Mouse (Mus musculus): ENCODE results near the gene Creb3l2. TPM values are rescaled to one million over a fixed set of nuclear protein-coding genes. Genes with fewer than 3 reads are reported as not detected.

Gene Creb3l2
- polyA plus RNA-seq, 1 experiment from 2014 or later: 5.1 TPM

DNA sequence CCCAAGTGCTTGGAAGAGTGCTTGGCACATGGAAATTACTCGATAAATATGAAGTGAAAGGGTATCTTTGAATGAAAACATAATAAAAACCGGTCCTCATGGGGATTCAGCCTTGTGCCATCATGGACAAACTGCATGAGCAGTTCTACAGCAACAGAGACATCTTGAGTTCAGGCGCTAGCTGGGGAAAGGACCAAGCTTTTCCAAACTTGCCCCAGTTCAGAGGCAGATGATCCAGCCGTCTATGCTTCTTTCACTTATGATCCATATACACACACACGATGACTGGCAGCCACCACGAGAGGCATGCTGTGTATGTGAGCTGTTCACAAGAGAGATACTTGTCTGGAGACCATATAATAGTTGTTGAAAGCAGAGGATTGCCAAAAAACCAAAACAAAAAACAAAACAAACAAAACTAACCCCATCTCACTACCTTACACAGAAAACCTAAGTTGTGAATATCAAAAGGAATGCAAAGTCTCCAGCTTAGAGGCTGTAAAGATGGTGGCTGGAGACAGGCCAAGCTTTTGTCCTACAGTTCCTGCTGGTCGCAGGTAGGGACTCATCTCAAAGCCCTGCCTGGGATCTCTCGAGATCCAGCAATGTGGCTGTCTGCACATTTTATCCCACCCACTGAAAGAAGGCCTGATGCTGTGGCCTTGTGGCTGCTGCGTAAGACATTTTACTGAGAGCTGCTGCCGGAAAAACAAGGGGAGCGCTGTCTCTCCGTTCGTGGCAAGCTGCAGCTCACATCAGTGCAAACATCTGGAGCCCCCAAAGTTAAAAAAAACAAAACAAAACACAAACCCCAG is 2.1 kb downstream of the Creb3l2 start:
- peak overlapping the region; percentile 97 for H3K4me2 ChIP-seq
- peak overlapping the region; percentile 82 for H3K4me3 ChIP-seq
- H3K9ac ChIP-seq: peak overlapping the region; percentile 84
- no peaks in the 10 kb centered on the region for H3K27me3 ChIP-seq (replicated peaks)
- H3K27ac ChIP-seq: 0 out of 2 replicates have a peak overlapping the region, but pooled peaks have one; percentile 56
- peaks cover 23% of the 10 kb centered on the region for H3K4me1 ChIP-seq
- ATAC-seq: no peak
- WGBS (ENCODE audit: insufficient replicate concordance): 67% methylated on average over 13 of the region's 13 CpGs
- H3K36me3 ChIP-seq: no peaks in the 10 kb centered on the region
- H3K9me3 ChIP-seq (replicated peaks): no peaks in the 10 kb centered on the region

DNA sequence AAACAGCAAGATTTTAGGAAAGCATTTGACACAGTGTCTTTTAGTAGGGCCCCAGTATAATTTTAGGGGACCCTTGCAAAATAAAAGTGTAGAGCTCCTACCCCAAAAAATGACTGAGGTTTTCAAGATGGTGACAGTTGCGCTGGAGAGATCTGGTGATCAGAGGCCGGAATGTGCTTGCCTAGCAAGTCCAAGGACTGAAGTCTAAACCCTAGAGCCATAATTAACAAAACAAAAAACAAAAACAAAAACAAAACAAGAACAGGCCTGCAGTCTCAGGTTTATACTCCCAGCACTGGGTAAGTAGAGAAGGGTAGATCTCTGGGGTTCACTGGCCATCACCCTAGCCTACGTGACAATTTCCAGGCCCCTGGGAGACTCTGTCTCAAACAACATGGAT is 3.4 kb downstream of the Creb3l2 start:
- Histone ChIP-seq H3K9ac (no peak overlapping the region), H3K4me3 (no peak overlapping the region)

DNA sequence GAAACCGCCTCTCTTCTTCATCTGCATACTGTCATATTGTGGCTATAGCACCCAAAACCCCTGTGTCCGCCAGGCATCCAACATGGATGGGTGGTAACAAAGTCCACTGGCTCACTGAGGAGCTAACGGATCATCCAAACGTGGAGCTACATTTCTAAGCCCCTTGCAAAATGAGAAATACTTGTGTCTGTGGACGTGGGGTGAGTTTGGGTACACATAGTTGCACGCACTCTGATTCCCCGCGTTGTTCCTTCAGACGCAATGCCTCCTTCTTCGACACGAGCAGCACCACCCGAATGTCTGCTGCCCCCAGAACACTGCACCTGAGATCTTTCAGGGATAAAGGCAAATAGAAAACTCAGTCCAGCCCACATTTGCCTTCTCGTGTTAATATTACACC is 4.9 kb downstream of the Creb3l2 start:
- no peaks in the 10 kb centered on the region for H3K9me3 ChIP-seq (replicated peaks)
- H3K4me3 ChIP-seq: no peak overlapping the region
- no peaks in the 10 kb centered on the region for H3K36me3 ChIP-seq
- ATAC-seq: no peak
- no peak overlapping the region for H3K9ac ChIP-seq
- no peak overlapping the region for H3K27ac ChIP-seq
- H3K4me1 ChIP-seq: peaks cover 41% of the 10 kb centered on the region
- 76% methylated on average over 13 of the region's 13 CpGs for WGBS (ENCODE audit: insufficient replicate concordance)
- H3K4me2 ChIP-seq: no peak overlapping the region
- H3K27me3 ChIP-seq (replicated peaks): no peaks in the 10 kb centered on the region

More for the DNA sequence above, 3.4 kb downstream of the Creb3l2 start:
- H3K4me2 ChIP-seq: no peak overlapping the region; the same call in 1 of the 2 replicates
- no peak overlapping the region for H3K27ac ChIP-seq
- peaks cover 33% of the 10 kb centered on the region for H3K4me1 ChIP-seq
- H3K27me3 ChIP-seq (replicated peaks): no peaks in the 10 kb centered on the region
- 85% methylated on average over 3 of the region's 3 CpGs for WGBS (ENCODE audit: insufficient replicate concordance)
- H3K36me3 ChIP-seq: no peaks in the 10 kb centered on the region
- H3K9me3 ChIP-seq (replicated peaks): no peaks in the 10 kb centered on the region
- ATAC-seq: no peak

DNA sequence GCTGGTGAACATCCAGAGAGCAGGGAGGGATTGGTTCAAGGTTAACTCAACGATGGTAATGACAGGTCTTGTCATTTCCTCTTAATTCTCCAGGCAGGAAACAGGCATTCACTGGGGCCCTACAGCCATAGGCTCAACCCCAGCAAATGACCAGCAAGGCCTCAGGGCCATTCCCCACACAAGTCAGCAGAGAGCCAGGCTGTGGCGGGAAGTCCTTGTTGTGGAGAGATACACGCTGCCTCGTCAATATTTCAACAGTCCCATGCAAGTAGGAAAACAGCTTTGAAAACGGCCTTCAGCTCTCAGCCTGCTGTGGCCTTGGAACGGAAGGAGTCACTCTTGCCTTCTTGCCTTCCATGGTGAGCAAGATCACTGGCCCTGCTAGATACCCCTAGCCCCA is 6.6 kb downstream of the Creb3l2 start:
- 38% methylated on average over 6 of the region's 6 CpGs for WGBS (ENCODE audit: insufficient replicate concordance)
- no peaks in the 10 kb centered on the region for H3K36me3 ChIP-seq
- no peak overlapping the region for H3K9ac ChIP-seq
- no peaks in the 10 kb centered on the region for H3K9me3 ChIP-seq (replicated peaks)
- no peak; the same call in 1 of the 2 replicates for ATAC-seq
- no peak overlapping the region for H3K4me2 ChIP-seq
- no peaks in the 10 kb centered on the region for H3K27me3 ChIP-seq (replicated peaks)
- no peak overlapping the region; the same call in 1 of the 2 replicates for H3K27ac ChIP-seq
- no peak overlapping the region for H3K4me3 ChIP-seq
- peaks cover 49% of the 10 kb centered on the region for H3K4me1 ChIP-seq

DNA sequence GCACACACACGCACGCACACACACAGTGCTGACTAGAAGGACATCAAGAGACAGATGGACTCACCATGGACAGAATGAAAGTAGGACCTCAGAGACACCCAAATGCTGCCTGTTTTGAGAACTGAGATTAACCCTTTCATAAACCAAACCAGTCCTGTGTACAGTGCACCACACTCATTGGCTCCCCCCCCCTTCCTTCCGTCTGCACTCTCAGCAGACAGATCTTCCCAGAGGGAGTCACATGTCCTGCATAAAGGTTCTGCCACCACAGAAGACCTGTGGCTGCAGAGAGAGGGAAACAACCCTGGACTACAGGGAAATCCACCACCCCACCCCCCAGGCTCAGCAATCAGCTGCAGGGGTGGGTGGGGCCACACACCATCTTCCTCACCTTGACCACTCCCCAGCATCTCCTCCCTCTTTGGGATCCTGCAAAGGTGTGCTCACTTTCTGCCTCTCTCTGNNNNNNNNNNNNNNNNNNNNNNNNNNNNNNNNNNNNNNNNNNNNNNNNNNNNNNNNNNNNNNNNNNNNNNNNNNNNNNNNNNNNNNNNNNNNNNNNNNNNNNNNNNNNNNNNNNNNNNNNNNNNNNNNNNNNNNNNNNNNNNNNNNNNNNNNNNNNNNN is 12.0 kb downstream of the Creb3l2 start:
- Histone ChIP-seq H3K4me3 (no peak overlapping the region), H3K9ac (no peak overlapping the region), H3K4me1 (peaks cover 53% of the 10 kb centered on the region), H3K27ac (peak overlapping the region; percentile 76; the same call in 1 of the 2 replicates), H3K36me3 (no peaks in the 10 kb centered on the region), H3K27me3 (replicated peaks) (no peaks in the 10 kb centered on the region), H3K9me3 (replicated peaks) (no peaks in the 10 kb centered on the region), H3K4me2 (peak overlapping the region; percentile 35; the same call in 1 of the 2 replicates)
- ATAC-seq: no peak
- 89% methylated on average over 3 of the region's 3 CpGs for WGBS (ENCODE audit: insufficient replicate concordance)

DNA sequence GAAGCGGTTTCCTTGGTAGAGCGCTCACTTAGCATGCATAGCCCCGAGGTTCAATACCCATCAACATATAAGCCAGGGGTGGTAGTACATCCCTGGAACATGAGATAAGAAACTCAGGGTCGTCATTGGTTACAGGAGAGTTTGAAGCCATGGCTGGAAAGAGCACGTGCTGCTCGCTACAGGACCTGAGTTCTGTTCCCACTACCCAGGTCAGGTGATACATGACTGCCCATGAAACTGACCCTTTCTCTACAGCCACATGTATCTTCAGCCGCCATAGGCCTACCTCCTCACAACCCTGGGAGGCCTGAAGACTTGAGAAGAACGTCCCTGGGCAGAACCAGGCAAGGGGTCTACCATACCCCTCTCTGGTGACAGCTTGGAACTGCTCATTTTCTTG is 13.0 kb downstream of the Creb3l2 start:
- H3K9me3 ChIP-seq (replicated peaks): no peaks in the 10 kb centered on the region
- WGBS (ENCODE audit: insufficient replicate concordance): 63% methylated on average over 8 of the region's 8 CpGs
- no peaks in the 10 kb centered on the region for H3K36me3 ChIP-seq
- H3K27ac ChIP-seq: no peak overlapping the region
- H3K4me2 ChIP-seq: no peak overlapping the region
- peaks cover 44% of the 10 kb centered on the region for H3K4me1 ChIP-seq
- H3K9ac ChIP-seq: no peak overlapping the region
- no peak for ATAC-seq
- no peak overlapping the region for H3K4me3 ChIP-seq
- H3K27me3 ChIP-seq (replicated peaks): no peaks in the 10 kb centered on the region

DNA sequence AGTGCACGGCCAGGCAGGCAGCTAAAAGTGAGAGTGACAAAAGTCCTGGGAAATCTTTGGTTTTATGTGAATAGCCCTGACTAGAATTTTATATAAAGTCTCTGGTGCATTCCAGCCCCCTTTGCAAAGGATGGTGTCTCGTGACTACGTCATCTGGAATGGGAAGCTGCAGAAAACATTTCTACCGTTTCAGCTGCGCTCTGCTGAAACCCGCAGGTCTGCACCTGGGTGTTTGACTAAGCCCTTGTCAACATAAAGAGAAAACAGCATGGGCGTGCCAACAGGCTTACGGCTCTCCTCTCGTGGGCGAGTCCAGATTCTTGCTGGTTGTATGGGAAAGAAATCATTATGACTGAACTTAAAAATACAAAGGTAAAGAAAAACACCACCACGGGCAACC is 13.9 kb downstream of the Creb3l2 start:
- H3K4me2 ChIP-seq: peak overlapping the region; percentile 14; the same call in 1 of the 2 replicates
- H3K36me3 ChIP-seq: no peaks in the 10 kb centered on the region
- H3K9me3 ChIP-seq (replicated peaks): no peaks in the 10 kb centered on the region
- no peak for ATAC-seq
- WGBS (ENCODE audit: insufficient replicate concordance): 63% methylated on average over 11 of the region's 11 CpGs
- H3K9ac ChIP-seq: no peak overlapping the region
- no peaks in the 10 kb centered on the region for H3K27me3 ChIP-seq (replicated peaks)
- no peak overlapping the region for H3K27ac ChIP-seq
- H3K4me1 ChIP-seq: peaks cover 39% of the 10 kb centered on the region
- H3K4me3 ChIP-seq: no peak overlapping the region

DNA sequence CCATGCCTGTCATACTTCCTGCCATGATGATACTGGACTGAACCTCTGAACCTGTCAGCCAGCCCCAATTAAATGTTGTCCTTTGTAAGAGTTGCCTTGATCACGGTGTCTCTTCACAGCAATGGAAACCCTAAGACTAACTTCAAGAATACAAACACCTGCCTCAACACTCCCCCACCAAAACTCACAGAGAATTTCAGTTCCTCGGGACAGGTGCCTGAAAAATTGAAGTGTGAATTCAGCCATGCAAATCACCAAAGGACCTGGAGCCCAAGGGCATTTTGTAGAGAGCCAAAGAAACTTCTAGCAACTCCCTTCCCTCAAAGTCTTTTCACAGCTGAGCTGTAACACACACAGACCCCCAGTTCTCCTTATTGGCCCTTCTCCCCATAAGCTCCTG is 15.3 kb downstream of the Creb3l2 start:
- Histone ChIP-seq H3K27ac (no peak overlapping the region), H3K36me3 (no peaks in the 10 kb centered on the region), H3K4me3 (no peak overlapping the region), H3K4me1 (peaks cover 27% of the 10 kb centered on the region), H3K9ac (no peak overlapping the region), H3K9me3 (replicated peaks) (no peaks in the 10 kb centered on the region), H3K27me3 (replicated peaks) (no peaks in the 10 kb centered on the region), H3K4me2 (no peak overlapping the region)
- WGBS (ENCODE audit: insufficient replicate concordance): 62% methylated on average over 2 of the region's 2 CpGs
- no peak for ATAC-seq

DNA sequence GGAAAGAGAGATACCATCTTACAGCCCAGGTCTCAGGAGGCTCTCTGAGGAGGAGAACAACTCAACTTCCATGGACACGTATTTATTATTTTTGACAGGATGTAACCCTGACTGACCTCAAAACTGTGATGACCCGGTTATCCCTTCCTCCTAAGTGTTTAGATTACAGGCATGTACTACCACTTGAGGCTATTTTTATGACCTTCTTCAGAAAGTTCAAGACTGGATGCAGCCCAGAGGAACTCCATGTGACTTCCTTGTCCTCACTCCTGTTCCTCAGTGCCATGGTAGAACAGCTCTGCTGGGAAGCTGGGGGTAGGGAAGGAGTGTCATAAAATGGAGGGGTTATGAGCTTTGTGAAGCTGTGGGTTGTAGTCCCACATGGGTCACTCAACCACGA is 16.1 kb downstream of the Creb3l2 start:
- no peak for ATAC-seq
- Histone ChIP-seq H3K9ac (no peak overlapping the region), H3K9me3 (replicated peaks) (no peaks in the 10 kb centered on the region), H3K4me1 (peaks cover 20% of the 10 kb centered on the region), H3K36me3 (no peaks in the 10 kb centered on the region), H3K4me2 (no peak overlapping the region), H3K27ac (no peak overlapping the region), H3K27me3 (replicated peaks) (no peaks in the 10 kb centered on the region), H3K4me3 (no peak overlapping the region)
- 39% methylated on average over 3 of the region's 3 CpGs for WGBS (ENCODE audit: insufficient replicate concordance)

DNA sequence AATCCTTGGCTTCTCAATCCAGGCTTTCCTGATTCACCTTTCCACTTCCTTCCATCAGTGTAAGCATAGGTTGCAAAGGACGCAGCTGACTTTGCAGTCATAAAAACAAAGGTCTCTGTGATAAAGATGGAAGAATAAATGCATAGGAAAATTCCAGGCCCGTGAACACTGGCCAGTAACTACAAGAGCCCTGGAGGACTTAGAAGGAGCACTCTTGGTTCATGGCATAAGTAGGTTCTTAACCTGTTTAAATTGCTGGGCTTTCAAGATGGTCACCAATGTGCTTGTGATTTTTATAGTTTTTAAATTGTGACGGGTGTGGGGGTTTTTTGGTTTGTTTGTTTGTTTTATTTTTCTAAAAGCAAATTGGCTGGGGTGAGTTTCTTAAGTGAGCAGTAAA is 16.9 kb downstream of the Creb3l2 start:
- Histone ChIP-seq H3K27me3 (replicated peaks) (no peaks in the 10 kb centered on the region), H3K36me3 (no peaks in the 10 kb centered on the region), H3K4me2 (no peak overlapping the region), H3K27ac (no peak overlapping the region), H3K4me1 (peaks cover 13% of the 10 kb centered on the region), H3K4me3 (no peak overlapping the region), H3K9me3 (replicated peaks) (no peaks in the 10 kb centered on the region), H3K9ac (no peak overlapping the region)
- WGBS (ENCODE audit: insufficient replicate concordance): 73% methylated on average over 3 of the region's 3 CpGs
- no peak for ATAC-seq

DNA sequence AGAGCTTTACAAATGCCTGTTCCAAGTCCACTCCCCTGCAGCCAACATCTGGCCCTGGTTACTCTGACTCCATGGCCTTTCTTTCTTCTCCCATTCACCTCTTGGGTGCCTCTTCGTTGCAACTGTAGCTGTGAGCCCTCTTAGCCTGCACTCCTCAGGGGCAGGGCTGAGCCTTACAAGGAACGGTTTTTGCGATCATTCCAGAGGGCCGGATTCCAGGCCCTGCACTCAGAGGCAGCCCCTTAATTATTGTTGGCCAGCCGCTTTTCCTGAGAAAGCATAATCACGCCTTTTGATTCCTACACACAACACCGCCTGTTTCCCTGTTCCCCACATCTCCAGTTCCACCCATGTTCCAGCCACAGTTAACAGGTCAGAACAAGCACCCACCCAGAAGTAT is 17.6 kb downstream of the Creb3l2 start:
- H3K9ac ChIP-seq: no peak overlapping the region
- no peak for ATAC-seq

DNA sequence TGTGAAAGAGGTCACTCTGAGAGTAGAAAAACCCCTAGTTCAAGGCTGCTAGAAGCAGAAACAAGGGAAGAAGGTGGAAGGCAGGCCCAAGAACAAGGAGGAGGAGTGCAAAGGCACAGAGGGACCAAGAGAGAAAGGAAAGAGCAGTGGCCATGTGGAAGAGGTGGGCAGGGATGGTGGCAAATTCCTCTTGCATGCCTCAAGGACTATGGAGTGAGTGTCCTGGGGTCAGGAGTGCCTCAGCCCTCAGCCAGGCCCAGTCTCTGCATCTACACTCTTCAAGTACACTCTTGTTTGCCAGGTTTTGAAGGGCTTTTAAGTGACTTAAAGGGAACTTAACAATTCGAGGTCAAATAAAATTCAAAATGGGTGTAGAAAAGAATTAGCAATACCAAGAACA is 18.6 kb downstream of the Creb3l2 start:
- 36% methylated on average over 1 of the region's 1 CpGs for WGBS (ENCODE audit: insufficient replicate concordance)
- H3K4me1 ChIP-seq: peaks cover 18% of the 10 kb centered on the region
- H3K36me3 ChIP-seq: no peaks in the 10 kb centered on the region
- no peak overlapping the region for H3K27ac ChIP-seq
- no peaks in the 10 kb centered on the region for H3K9me3 ChIP-seq (replicated peaks)
- no peak for ATAC-seq
- H3K4me2 ChIP-seq: no peak overlapping the region
- H3K9ac ChIP-seq: no peak overlapping the region
- no peak overlapping the region for H3K4me3 ChIP-seq
- no peaks in the 10 kb centered on the region for H3K27me3 ChIP-seq (replicated peaks)

More for the DNA sequence above, 17.6 kb downstream of the Creb3l2 start:
- H3K27me3 ChIP-seq (replicated peaks): no peaks in the 10 kb centered on the region
- no peak overlapping the region for H3K4me3 ChIP-seq
- H3K4me2 ChIP-seq: no peak overlapping the region
- H3K9me3 ChIP-seq (replicated peaks): no peaks in the 10 kb centered on the region
- 0 out of 2 replicates have a peak, but pooled peaks cover 12% of the 10 kb centered on the region for H3K4me1 ChIP-seq
- H3K27ac ChIP-seq: no peak overlapping the region
- WGBS (ENCODE audit: insufficient replicate concordance): 78% methylated on average over 7 of the region's 7 CpGs
- no peaks in the 10 kb centered on the region for H3K36me3 ChIP-seq

All from liver, embryonic 12.5 days (tissue).